Mouse (Mus musculus): ENCODE measurements around the gene Akap8l.

DNA sequence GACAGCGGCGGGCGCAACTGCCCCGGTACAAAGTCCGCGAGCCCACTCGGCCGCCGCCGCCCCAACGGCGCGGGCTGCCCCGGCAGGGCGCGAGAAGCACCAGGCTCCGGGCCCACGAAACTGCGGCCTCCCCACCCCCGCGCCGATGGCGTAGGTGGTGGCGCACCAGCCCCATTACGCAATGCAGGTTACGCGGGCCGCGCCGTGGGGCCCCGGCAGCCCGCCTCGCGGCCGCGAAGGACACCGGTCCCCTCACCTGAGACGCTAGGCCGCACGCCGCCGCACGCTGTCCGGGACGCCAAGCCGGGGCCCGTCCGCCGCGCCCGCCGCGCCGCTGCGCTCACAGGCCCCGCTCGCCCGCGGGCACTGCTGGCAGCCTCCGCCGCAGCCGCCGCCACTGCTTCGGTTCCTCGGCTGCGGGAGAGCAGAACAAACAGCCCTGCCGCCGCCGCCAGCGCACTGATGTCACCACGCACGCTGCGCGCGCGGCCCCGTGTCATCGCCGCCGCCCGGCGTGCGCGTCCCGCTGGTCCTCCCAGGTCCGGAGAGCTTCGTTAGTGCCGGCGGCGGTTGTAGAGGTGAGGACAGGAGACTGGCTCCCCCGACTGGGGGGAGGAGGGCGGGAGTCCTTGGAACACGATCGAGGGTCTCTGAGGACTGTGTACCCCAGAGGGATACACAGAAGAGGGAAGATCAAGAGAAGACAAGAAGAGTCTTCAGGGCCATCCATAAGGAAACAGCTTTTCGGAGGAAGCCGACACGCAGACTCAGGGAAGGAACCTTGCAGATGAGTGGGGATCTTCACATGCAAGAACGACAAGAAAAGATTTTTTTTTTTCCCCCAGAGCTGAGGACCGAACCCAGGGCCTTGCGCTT, 65.9 kb downstream of the Akap8l start, which contains the start of gene Brd4:
- TF ChIP-seq CTCF (IDR thresholded peaks at IDR 0.05; ENCODE audit: insufficient read depth, low read depth, low read length) (no peak), POLR2A (IDR thresholded peaks at IDR 0.05; ENCODE audit: insufficient read depth, low read depth, low read length) (peak; percentile 98)

All from olfactory bulb, adult 2 months (tissue).